Mouse (Mus musculus) right cerebral cortex, postnatal 14 days (tissue): ENCODE results near the gene Hormad1.
"Not testable (repeated sequence)": the region's sequence is repeated elsewhere in the genome, so short reads cannot be mapped to it uniquely, and the experiment has no call there.

ENCODE experiments used
- DNase-seq: peaks from one replicate; pipeline ENCODE4 v3.0.0; 2022

Hormad1 gene

GRCm38 (mm10) chr3:95569585-95569984 is 10.1 kb downstream of the Hormad1 start:
- no peak for DNase-seq

- no peak for DNase-seq
These were observed 28.5 kb downstream of the Hormad1 start for GRCm38 (mm10) chr3:95587754-95588603.

- DNase-seq, result peak; percentile 85
These were observed 29.2 kb downstream of the Hormad1 start, which contains the start of gene Golph3l for GRCm38 (mm10) chr3:95588604-95589086. Gene Golph3l, plus strand, starts transcription at chr3:95588934.

GRCm38 (mm10) chr3:95598734-95599133 is 39.3 kb downstream of the Hormad1 start:
- no peak for DNase-seq

- no peak for DNase-seq
These were observed 41.8 kb downstream of the Hormad1 start for GRCm38 (mm10) chr3:95601287-95601686.

- no peak for DNase-seq
These were observed 46.6 kb downstream of the Hormad1 start for GRCm38 (mm10) chr3:95606096-95606495.

- no peak for DNase-seq
These were observed 49.7 kb downstream of the Hormad1 start for GRCm38 (mm10) chr3:95609195-95609594.

GRCm38 (mm10) chr3:95613996-95614395 is 54.5 kb downstream of the Hormad1 start:
- no peak for DNase-seq

GRCm38 (mm10) chr3:95618511-95618910 is 59.0 kb downstream of the Hormad1 start:
- no peak for DNase-seq

- DNase-seq, result no peak
These were observed 61.8 kb downstream of the Hormad1 start for GRCm38 (mm10) chr3:95621241-95621640.

- DNase-seq, result not testable (repeated sequence)
These were observed 62.9 kb downstream of the Hormad1 start for GRCm38 (mm10) chr3:95622421-95622820.

- DNase-seq, result no peak
These were observed 64.1 kb downstream of the Hormad1 start for GRCm38 (mm10) chr3:95623551-95623950.

- not testable (repeated sequence) for DNase-seq
These were observed 64.6 kb downstream of the Hormad1 start for GRCm38 (mm10) chr3:95623991-95624515.

GRCm38 (mm10) chr3:95624628-95625503 is 65.4 kb downstream of the Hormad1 start, which contains the start of gene Ensa:
Gene Ensa, plus strand, starts transcription at chr3:95624993.
- DNase-seq, result peak; percentile 96

GRCm38 (mm10) chr3:95627763-95628162 is 68.3 kb downstream of the Hormad1 start:
- DNase-seq, result peak; percentile 53

GRCm38 (mm10) chr3:95629755-95630154 is 70.3 kb downstream of the Hormad1 start:
- DNase-seq, result peak; percentile 37

- no peak for DNase-seq
These were observed 71.4 kb downstream of the Hormad1 start for GRCm38 (mm10) chr3:95630856-95631255.

GRCm38 (mm10) chr3:95631304-95631703 is 71.8 kb downstream of the Hormad1 start:
- DNase-seq, result no peak

- no peak for DNase-seq
These were observed 73.4 kb downstream of the Hormad1 start for GRCm38 (mm10) chr3:95632648-95633588.

GRCm38 (mm10) chr3:95635636-95636035 is 76.2 kb downstream of the Hormad1 start:
- no peak for DNase-seq

- DNase-seq, result no peak
These were observed 76.6 kb downstream of the Hormad1 start for GRCm38 (mm10) chr3:95636072-95636471.
